Mouse (Mus musculus): ENCODE data around the gene Pcif1.
A peak's percentile ranks its signal among the peaks of the same experiment; 100 is the strongest.

Gene Pcif1

GRCm38 (mm10) chr2:164898008-164898407 is 18.9 kb downstream of the Pcif1 start:
- no peak for DNase-seq

- no peak for DNase-seq
Observed at GRCm38 (mm10) chr2:164899034-164899433, 19.9 kb downstream of the Pcif1 start.

- no peak for DNase-seq
Observed at GRCm38 (mm10) chr2:164899723-164900459, 20.8 kb downstream of the Pcif1 start.

- DNase-seq, result no peak
Observed at GRCm38 (mm10) chr2:164901380-164901779, 22.3 kb downstream of the Pcif1 start.

- DNase-seq, result no peak
Observed at GRCm38 (mm10) chr2:164903496-164903895, 24.4 kb downstream of the Pcif1 start.

- no peak for DNase-seq
Observed at GRCm38 (mm10) chr2:164906071-164906470, 27.0 kb downstream of the Pcif1 start.

GRCm38 (mm10) chr2:164907511-164907910 is 28.4 kb downstream of the Pcif1 start:
- DNase-seq, result no peak

- no peak for DNase-seq
Observed at GRCm38 (mm10) chr2:164908011-164908410, 28.9 kb downstream of the Pcif1 start.

- no peak for DNase-seq
Observed at GRCm38 (mm10) chr2:164909100-164909499, 30.0 kb downstream of the Pcif1 start.

- peak; percentile 45 for DNase-seq
Observed at GRCm38 (mm10) chr2:164909542-164909941, 30.4 kb downstream of the Pcif1 start.

GRCm38 (mm10) chr2:164910360-164911061 is 31.4 kb downstream of the Pcif1 start:
- no peak for DNase-seq

- peak; percentile 97 for DNase-seq
Observed at GRCm38 (mm10) chr2:164911086-164912048, 32.3 kb downstream of the Pcif1 start, which contains the start of gene Zfp335. Gene Zfp335 (minus strand): TSS chr2:164911757.

- DNase-seq, result no peak
Observed at GRCm38 (mm10) chr2:164912151-164912550, 33.0 kb downstream of the Pcif1 start.

GRCm38 (mm10) chr2:164912749-164913427 is 33.8 kb downstream of the Pcif1 start:
- no peak for DNase-seq

- DNase-seq, result no peak
Observed at GRCm38 (mm10) chr2:164913428-164913786, 34.3 kb downstream of the Pcif1 start.

- no peak for DNase-seq
Observed at GRCm38 (mm10) chr2:164916820-164917219, 37.7 kb downstream of the Pcif1 start.

GRCm38 (mm10) chr2:164917371-164917770 is 38.3 kb downstream of the Pcif1 start:
- no peak for DNase-seq

- no peak for DNase-seq
Observed at GRCm38 (mm10) chr2:164918325-164918724, 39.2 kb downstream of the Pcif1 start.

- DNase-seq, result no peak
Observed at GRCm38 (mm10) chr2:164921984-164922383, 42.9 kb downstream of the Pcif1 start.

GRCm38 (mm10) chr2:164923291-164923690 is 44.2 kb downstream of the Pcif1 start:
- DNase-seq, result no peak

GRCm38 (mm10) chr2:164924100-164924857 is 45.2 kb downstream of the Pcif1 start:
- peak; percentile 96 for DNase-seq

All from kidney, adult 18-20 months (tissue).